Mouse (Mus musculus): Measurements from ENCODE around the gene Hcls1. TPM values are rescaled to one million over a fixed set of nuclear protein-coding genes. Genes with fewer than 3 reads are reported as not detected.

Hcls1 gene
- polyA plus RNA-seq, 1 experiment: 114 TPM

GRCm38 (mm10) chr16:37012336-37012735, 77.6 kb downstream of the Hcls1 start:
- Histone ChIP-seq H3K4me1 (ENCODE audit: control insufficient read depth, insufficient read depth, insufficient read length) (peaks cover 7% of the 10 kb centered on the region), H3K36me3 (ENCODE audit: control insufficient read depth, insufficient read depth, low read length) (no peaks in the 10 kb centered on the region), H3K27me3 (ENCODE audit: control insufficient read depth, insufficient read depth, low read length) (no peaks in the 10 kb centered on the region), H3K4me3 (ENCODE audit: extremely low read depth, insufficient read depth, insufficient read length) (no peak overlapping the region; the same call in 1 of the 2 replicates), H3K27ac (ENCODE audit: insufficient read depth, low read length) (no peak overlapping the region)
- no peak for TF ChIP-seq CTCF (IDR thresholded peaks at IDR 0.05; ENCODE audit: extremely low read depth, insufficient read depth, insufficient read length, insufficient replicate concordance)
- TF ChIP-seq POLR2A (IDR thresholded peaks at IDR 0.05; ENCODE audit: low read depth, low read length): no peak
- DNase-seq (ENCODE audit: low read depth in 1 of 2, low spot score in 2 of 2): no peak
- 55% methylated on average over 5 of the region's 5 CpGs for WGBS

Other genes with a start within 250 kb of the Hcls1 start
- gene Ildr1, start 241.0 kb upstream of the Hcls1 start, polyA plus RNA-seq (2012; rRNA removed): 2.0 and 2.3 TPM in 2 replicates
- 1.2 and 2.1 TPM in 2 replicates for gene Slc15a2, start 150.0 kb upstream of the Hcls1 start, polyA plus RNA-seq (2012; rRNA removed)
- 1.1 and 1.3 TPM in 2 replicates for gene Iqcb1, start 106.6 kb upstream of the Hcls1 start, polyA plus RNA-seq (2012; rRNA removed)
- gene Eaf2, start 60.0 kb upstream of the Hcls1 start, polyA plus RNA-seq (2012; rRNA removed): 1.9 and 2.1 TPM in 2 replicates
- 21.8 and 31.8 TPM in 2 replicates for gene Golgb1, start 59.8 kb upstream of the Hcls1 start, polyA plus RNA-seq (2012; rRNA removed)
- gene Fbxo40, start 55.5 kb downstream of the Hcls1 start, polyA plus RNA-seq (2012; rRNA removed): 0.01 and 0.07 TPM in 2 replicates
- 0.53 and 0.55 TPM in 2 replicates for gene Polq, start 76.8 kb downstream of the Hcls1 start, polyA plus RNA-seq (2012; rRNA removed)